ENCODE assay signal across 14 mouse cellular contexts in genomic region chr6:89461250-89462222, GRCm38 (mm10).
A peak's percentile ranks its signal among the peaks of the same experiment; 100 is the strongest.
DNase-seq lines count a peak whose midpoint lies in the region; ATAC-seq lines count a peak whose summit lies in the region.
"Had no signal": no experiment of that assay in that cellular context is flagged by ENCODE, and none has a peak within 500 bp of the region (broad histone marks: within the 10 kb centered on the region; RNA-seq: fewer than 3 reads in every experiment).

No protein-coding gene starts in this region.

- ATAC-seq in frontal cortex, adult (ENCODE audit: low TSS enrichment) = peak; percentile 44; the same call in 1 of the 2 replicates
- 0 out of 2 replicates have a peak, but pooled peaks have one; percentile 23 for ATAC-seq in lung, embryonic 15.5 days (ENCODE audit: borderline replicate concordance, extremely low read depth, low FRiP score, low TSS enrichment)
- peak; percentile 65 for ATAC-seq in heart, embryonic 16.5 days (replicated peaks; ENCODE audit: extremely low read depth, insufficient read depth, low FRiP score)
- ATAC-seq in stomach, embryonic 14.5 days (ENCODE audit: insufficient number of reproducible peaks, insufficient read depth, low FRiP score, low read depth) = no peak
- ATAC-seq in hindbrain, embryonic 14.5 days (ENCODE audit: low FRiP score) = no peak

- DNase-seq in frontal cortex, postnatal 25 days (ENCODE audit: low spot score in 2 of 2) = no peak
- no peak for DNase-seq in lung, postnatal 25 days (ENCODE audit: low spot score)
- DNase-seq in embryo, embryonic 11 days = no peak
- no peak for DNase-seq in hindbrain, embryonic 14.5 days (ENCODE audit: low spot score)
- DNase-seq: B cell, adult 2 months; midbrain, embryonic 14.5 days; thymus, postnatal 36 days had no signal

- H3K4me1 ChIP-seq in lung, embryonic 15.5 days = peaks cover 18% of the 10 kb centered on the region
- H3K4me1 ChIP-seq in heart, embryonic 16.5 days (ENCODE audit: control insufficient read depth, insufficient read depth, low read length) = peaks cover 13% of the 10 kb centered on the region
- 0 out of 2 replicates have a peak, but pooled peaks cover 8% of the 10 kb centered on the region for H3K4me1 ChIP-seq in stomach, embryonic 14.5 days (ENCODE audit: control insufficient read depth, insufficient read depth, low read length)
- H3K4me1 ChIP-seq in hindbrain, embryonic 14.5 days (replicated peaks; ENCODE audit: control insufficient read depth, insufficient read depth, low read length) = 0 out of 2 replicates have a peak, but pooled peaks cover 3% of the 10 kb centered on the region
- H3K4me1 ChIP-seq: forebrain, embryonic 12.5 days; hindbrain, embryonic 10.5 days had no signal

- 47% methylated on average over 9 of the region's 9 CpGs for WGBS in lung, embryonic 15.5 days
- WGBS in heart, embryonic 16.5 days = 48% methylated on average over 9 of the region's 9 CpGs
- WGBS in stomach, embryonic 14.5 days = 52% methylated on average over 9 of the region's 9 CpGs
- WGBS in hindbrain, embryonic 14.5 days = 86% methylated on average over 9 of the region's 9 CpGs

- H3K4me3 ChIP-seq in lung, embryonic 15.5 days = no peak overlapping the region
- no peak overlapping the region for H3K4me3 ChIP-seq in heart, embryonic 16.5 days (ENCODE audit: low read length)
- H3K4me3 ChIP-seq in stomach, embryonic 14.5 days (ENCODE audit: low read depth, low read length) = no peak overlapping the region
- H3K4me3 ChIP-seq in hindbrain, embryonic 14.5 days (replicated peaks; ENCODE audit: low read length) = no peak overlapping the region
- H3K4me3 ChIP-seq: forebrain, embryonic 12.5 days; hindbrain, embryonic 10.5 days had no signal

- no peaks in the 10 kb centered on the region for H3K9me3 ChIP-seq in lung, embryonic 15.5 days
- no peaks in the 10 kb centered on the region for H3K9me3 ChIP-seq in heart, embryonic 16.5 days (replicated peaks; ENCODE audit: control insufficient read depth, low read length)
- no peaks in the 10 kb centered on the region for H3K9me3 ChIP-seq in stomach, embryonic 14.5 days (ENCODE audit: control insufficient read depth, low read depth, low read length)
- H3K9me3 ChIP-seq in hindbrain, embryonic 14.5 days (ENCODE audit: control insufficient read depth, low read length) = no peaks in the 10 kb centered on the region
- H3K9me3 ChIP-seq: forebrain, embryonic 12.5 days; hindbrain, embryonic 10.5 days had no signal

- H3K4me2 ChIP-seq in lung, embryonic 15.5 days = no peak overlapping the region
- no peak overlapping the region for H3K4me2 ChIP-seq in heart, embryonic 16.5 days (ENCODE audit: low read depth, low read length)
- H3K4me2 ChIP-seq in stomach, embryonic 14.5 days (replicated peaks; ENCODE audit: low read depth, low read length) = no peak overlapping the region
- no peak overlapping the region for H3K4me2 ChIP-seq in hindbrain, embryonic 14.5 days (replicated peaks)
- H3K4me2 ChIP-seq: forebrain, embryonic 12.5 days; liver, embryonic 11.5 days had no signal

- no peaks in the 10 kb centered on the region for H3K27me3 ChIP-seq in lung, embryonic 15.5 days
- no peaks in the 10 kb centered on the region for H3K27me3 ChIP-seq in heart, embryonic 16.5 days (ENCODE audit: control insufficient read depth, insufficient read depth, low read length)
- no peaks in the 10 kb centered on the region for H3K27me3 ChIP-seq in stomach, embryonic 14.5 days (ENCODE audit: control insufficient read depth, insufficient read depth, low read length)
- no peaks in the 10 kb centered on the region for H3K27me3 ChIP-seq in hindbrain, embryonic 14.5 days (ENCODE audit: control insufficient read depth, insufficient read depth, low read length)
- H3K27me3 ChIP-seq: forebrain, embryonic 12.5 days had no signal

- no peaks in the 10 kb centered on the region for H3K36me3 ChIP-seq in lung, embryonic 15.5 days
- no peaks in the 10 kb centered on the region for H3K36me3 ChIP-seq in heart, embryonic 16.5 days (ENCODE audit: control insufficient read depth, insufficient read depth)
- H3K36me3 ChIP-seq in stomach, embryonic 14.5 days (ENCODE audit: control insufficient read depth, insufficient read depth, low read length) = no peaks in the 10 kb centered on the region
- H3K36me3 ChIP-seq in hindbrain, embryonic 14.5 days (replicated peaks; ENCODE audit: control insufficient read depth, insufficient read depth) = no peaks in the 10 kb centered on the region
- H3K36me3 ChIP-seq: forebrain, embryonic 12.5 days; hindbrain, embryonic 10.5 days had no signal

- no peak overlapping the region for H3K9ac ChIP-seq in lung, embryonic 15.5 days
- no peak overlapping the region for H3K9ac ChIP-seq in heart, embryonic 16.5 days (ENCODE audit: low read length)
- no peak overlapping the region for H3K9ac ChIP-seq in stomach, embryonic 14.5 days (replicated peaks; ENCODE audit: low read depth, low read length)
- H3K9ac ChIP-seq in hindbrain, embryonic 14.5 days = no peak overlapping the region
- H3K9ac ChIP-seq: forebrain, embryonic 12.5 days had no signal

- peak overlapping the region; percentile 54 for H3K27ac ChIP-seq in lung, embryonic 15.5 days
- H3K27ac ChIP-seq in heart, embryonic 16.5 days (ENCODE audit: low read length) = no peak overlapping the region
- 0 out of 2 replicates have a peak overlapping the region, but pooled peaks have one; percentile 15 for H3K27ac ChIP-seq in stomach, embryonic 14.5 days (ENCODE audit: low read length)
- H3K27ac ChIP-seq in hindbrain, embryonic 14.5 days = no peak overlapping the region
- H3K27ac ChIP-seq: forebrain, embryonic 12.5 days; hindbrain, embryonic 10.5 days had no signal

Comparison
In these comparisons a context has a peak if more than half of its experiments do, and no peak if none do; other contexts are left out.
1. ATAC-seq: peak in frontal cortex, adult (single experiment), lung, embryonic 15.5 days (single experiment) and heart, embryonic 16.5 days (single experiment); none in stomach, embryonic 14.5 days (single experiment) and hindbrain, embryonic 14.5 days (single experiment).
2. H3K27ac ChIP-seq: peak in lung, embryonic 15.5 days (single experiment) and stomach, embryonic 14.5 days (single experiment); none in heart, embryonic 16.5 days (single experiment) and hindbrain, embryonic 14.5 days (single experiment).